Comparison of ENCODE assay signal across 21 mouse cellular contexts in the genomic region with DNA sequence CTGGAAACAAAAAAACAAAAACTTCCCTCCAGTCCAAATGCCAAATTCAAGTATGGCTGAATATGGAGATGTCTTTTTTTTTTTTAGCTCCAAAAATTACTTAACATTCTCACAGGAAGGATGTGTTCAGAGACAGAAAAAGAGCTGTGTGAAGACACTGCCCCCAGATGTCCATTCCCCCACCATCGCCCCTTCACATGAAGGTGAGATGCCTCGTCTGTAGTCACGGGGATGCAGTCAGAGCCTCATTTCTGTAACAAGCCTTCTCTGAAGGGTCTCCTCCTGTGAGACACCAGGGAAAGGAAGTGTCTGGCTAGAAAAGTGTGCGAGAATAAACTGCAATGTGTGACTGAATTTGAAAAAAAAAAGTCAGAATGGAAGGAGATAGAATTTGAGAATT. TPM values are rescaled to one million over a fixed set of nuclear protein-coding genes. Genes with fewer than 3 reads are reported as not detected.
A peak's percentile ranks its signal among the peaks of the same experiment; 100 is the strongest.
DNase-seq lines count a peak whose midpoint lies in the region; ATAC-seq and TF ChIP-seq lines count a peak whose summit lies in the region.
"Had no signal": no experiment of that assay in that cellular context is flagged by ENCODE, and none has a peak within 500 bp of the region (broad histone marks: within the 10 kb centered on the region; RNA-seq: fewer than 3 reads in every experiment).

No protein-coding gene starts in this region.

- DNase-seq in kidney, postnatal 0 days (ENCODE audit: low spot score) = no peak
- no peak for DNase-seq in limb, embryonic 10.5 days (ENCODE audit: low spot score)
- DNase-seq in brain, adult 2 months (ENCODE audit: low read depth, low spot score) = peak; percentile 80
- peak; percentile 52 to 63 for DNase-seq in left cerebral cortex, postnatal 36 days (ENCODE audit: low spot score in 2 of 2)
- DNase-seq in heart, postnatal 36 days = no peak
- DNase-seq in cerebellum, adult 18-20 months = no peak
- DNase-seq: adrenal gland, adult 2 months; adrenal gland, postnatal 25 days; cerebellum, adult 8-10 months; cerebellum, postnatal 14 days; gastrocnemius, postnatal 10 days; heart, adult 2 months; heart, postnatal 14 days had no signal

- H3K36me3 ChIP-seq in kidney, postnatal 0 days (ENCODE audit: insufficient read depth, low read length) = no peaks in the 10 kb centered on the region
- no peaks in the 10 kb centered on the region for H3K36me3 ChIP-seq in kidney, embryonic 15.5 days
- no peaks in the 10 kb centered on the region for H3K36me3 ChIP-seq in limb, embryonic 12.5 days
- no peaks in the 10 kb centered on the region for H3K36me3 ChIP-seq in limb, embryonic 10.5 days
- H3K36me3 ChIP-seq: embryonic facial prominence, embryonic 12.5 days; forebrain, embryonic 15.5 days; heart, embryonic 15.5 days; hindbrain, embryonic 10.5 days had no signal

- peaks cover 17% of the 10 kb centered on the region; the same call in 1 of the 2 replicates for H3K4me1 ChIP-seq in kidney, postnatal 0 days (replicated peaks; ENCODE audit: insufficient read depth, low read length)
- H3K4me1 ChIP-seq in kidney, embryonic 15.5 days = peaks cover 51% of the 10 kb centered on the region
- H3K4me1 ChIP-seq in limb, embryonic 12.5 days (replicated peaks) = peaks cover 28% of the 10 kb centered on the region
- peaks cover 12% of the 10 kb centered on the region for H3K4me1 ChIP-seq in limb, embryonic 10.5 days
- H3K4me1 ChIP-seq: forebrain, embryonic 15.5 days had no signal

- intact Hi-C loops in left cerebral cortex, postnatal 36 days (cut with DNase I) = loop anchor here (5.0 kb wide), 1 partner anchor 86 kb away; no protein-coding TSS in a partner anchor
- intact Hi-C loops in heart, postnatal 36 days (cut with DNase I) = loop anchor here (5.0 kb wide), 1 partner anchor 91 kb away; no protein-coding TSS in a partner anchor

- H3K27me3 ChIP-seq in kidney, postnatal 0 days (ENCODE audit: insufficient read depth, low read length) = no peaks in the 10 kb centered on the region
- H3K27me3 ChIP-seq in kidney, embryonic 15.5 days = no peaks in the 10 kb centered on the region
- no peaks in the 10 kb centered on the region for H3K27me3 ChIP-seq in limb, embryonic 12.5 days
- H3K27me3 ChIP-seq in limb, embryonic 10.5 days (ENCODE audit: low read depth, poor library complexity, severe bottlenecking) = no peaks in the 10 kb centered on the region
- H3K27me3 ChIP-seq: embryonic facial prominence, embryonic 12.5 days; forebrain, embryonic 15.5 days; heart, embryonic 15.5 days had no signal

- no peak overlapping the region for H3K4me2 ChIP-seq in kidney, postnatal 0 days (ENCODE audit: low read length)
- no peak overlapping the region for H3K4me2 ChIP-seq in kidney, embryonic 15.5 days
- no peak overlapping the region for H3K4me2 ChIP-seq in limb, embryonic 12.5 days
- H3K4me2 ChIP-seq: embryonic facial prominence, embryonic 12.5 days; forebrain, embryonic 15.5 days; heart, embryonic 11.5 days; heart, embryonic 15.5 days; hindbrain, embryonic 14.5 days had no signal

- WGBS in kidney, postnatal 0 days = 85% methylated on average over 4 of the region's 4 CpGs
- WGBS in kidney, embryonic 15.5 days = 80% methylated on average over 4 of the region's 4 CpGs
- 85% methylated on average over 4 of the region's 4 CpGs for WGBS in limb, embryonic 12.5 days
- 82% methylated on average over 4 of the region's 4 CpGs for WGBS in limb, embryonic 10.5 days

- no peaks in the 10 kb centered on the region for H3K9me3 ChIP-seq in kidney, postnatal 0 days (replicated peaks; ENCODE audit: low read length)
- no peaks in the 10 kb centered on the region for H3K9me3 ChIP-seq in kidney, embryonic 15.5 days (replicated peaks)
- H3K9me3 ChIP-seq in limb, embryonic 12.5 days = no peaks in the 10 kb centered on the region
- no peaks in the 10 kb centered on the region for H3K9me3 ChIP-seq in limb, embryonic 10.5 days (replicated peaks)
- H3K9me3 ChIP-seq: embryonic facial prominence, embryonic 12.5 days; forebrain, embryonic 15.5 days; heart, embryonic 15.5 days; hindbrain, embryonic 10.5 days had no signal

- H3K9ac ChIP-seq in kidney, postnatal 0 days (ENCODE audit: low read depth, low read length) = no peak overlapping the region
- H3K9ac ChIP-seq in kidney, embryonic 15.5 days = no peak overlapping the region
- no peak overlapping the region for H3K9ac ChIP-seq in limb, embryonic 12.5 days (replicated peaks)
- H3K9ac ChIP-seq: embryonic facial prominence, embryonic 12.5 days; forebrain, embryonic 15.5 days; heart, embryonic 15.5 days; hindbrain, embryonic 14.5 days had no signal

- no peak overlapping the region for H3K4me3 ChIP-seq in kidney, postnatal 0 days (replicated peaks; ENCODE audit: low read depth, low read length)
- no peak overlapping the region for H3K4me3 ChIP-seq in kidney, embryonic 15.5 days (replicated peaks)
- no peak overlapping the region for H3K4me3 ChIP-seq in limb, embryonic 12.5 days (replicated peaks)
- no peak overlapping the region for H3K4me3 ChIP-seq in limb, embryonic 10.5 days
- H3K4me3 ChIP-seq: embryonic facial prominence, embryonic 12.5 days; forebrain, embryonic 15.5 days; heart, adult 2 months; heart, embryonic 15.5 days; hindbrain, embryonic 10.5 days had no signal

- 0 out of 2 replicates have a peak, but pooled peaks have one; percentile 8 for TF ChIP-seq CTCF in kidney, postnatal 0 days (IDR thresholded peaks at IDR 0.05; ENCODE audit: low read depth)

- H3K27ac ChIP-seq in kidney, postnatal 0 days = no peak overlapping the region
- H3K27ac ChIP-seq in kidney, embryonic 15.5 days = no peak overlapping the region
- H3K27ac ChIP-seq in limb, embryonic 12.5 days = peak overlapping the region; percentile 71; the same call in 1 of the 2 replicates
- no peak overlapping the region for H3K27ac ChIP-seq in limb, embryonic 10.5 days
- H3K27ac ChIP-seq: embryonic facial prominence, embryonic 12.5 days; forebrain, embryonic 15.5 days; heart, embryonic 15.5 days; hindbrain, embryonic 10.5 days; hindbrain, embryonic 14.5 days had no signal

- no peak for ATAC-seq in kidney, postnatal 0 days (replicated peaks; ENCODE audit: low FRiP score, low read depth)
- ATAC-seq in kidney, embryonic 15.5 days (replicated peaks; ENCODE audit: low FRiP score) = no peak
- no peak for ATAC-seq in limb, embryonic 12.5 days (ENCODE audit: insufficient number of reproducible peaks, insufficient read depth, low FRiP score, low TSS enrichment, low read depth)
- ATAC-seq: forebrain, embryonic 15.5 days had no signal

RNA-seq across cellular contexts. Expression of gene Osbpl3, which starts 53.1 kb away (rescaled TPM):
- 17.4 and 19.7 TPM in 2 replicates for polyA plus RNA-seq in kidney, postnatal 0 days (2015; fragmentation: Nextera tagmentation; extraction: Ambion mirVana)
- polyA plus RNA-seq in kidney, embryonic 15.5 days (2015; fragmentation: Nextera tagmentation; extraction: Ambion mirVana) = 15.7 and 16.7 TPM in 2 replicates
- polyA plus RNA-seq in limb, embryonic 12.5 days (2016; fragmentation: Nextera tagmentation; extraction: Ambion mirVana) = 18.2 and 18.5 TPM in 2 replicates
- 4.5 and 7.0 TPM in 2 replicates for polyA plus RNA-seq in limb, embryonic 10.5 days (2016; fragmentation: Nextera tagmentation; extraction: Ambion mirVana)
- 10 to 100 TPM; 34.2 to 41.6 TPM for total RNA-seq in left cerebral cortex, postnatal 36 days (2021)
- total RNA-seq in heart, postnatal 36 days (2021) = 10 to 100 TPM; 24.0 to 35.0 TPM

Comparison
In these comparisons a context has a peak if more than half of its experiments do, and no peak if none do; other contexts are left out.
1. DNase-seq: peak in brain, adult 2 months (single experiment) and left cerebral cortex, postnatal 36 days (2 of 2); none in kidney, postnatal 0 days (single experiment), limb, embryonic 10.5 days (single experiment), heart, postnatal 36 days (0 of 2) and cerebellum, adult 18-20 months (0 of 2).